Mouse (Mus musculus): ENCODE data around the gene Extl2. TPM values are rescaled to one million over a fixed set of nuclear protein-coding genes. Genes with fewer than 3 reads are reported as not detected.

Gene Extl2
- polyA plus RNA-seq, 1 experiment: 5.6 TPM

- TF ChIP-seq POLR2A (IDR thresholded peaks at IDR 0.05; ENCODE audit: control insufficient read depth, low read depth, low read length) (no peak), CTCF (IDR thresholded peaks at IDR 0.05; ENCODE audit: control insufficient read depth, insufficient read depth, insufficient replicate concordance, low read depth, low read length) (no peak)
- Histone ChIP-seq H3K36me3 (ENCODE audit: control insufficient read depth, insufficient read depth, low read length) (no peaks in the 10 kb centered on the region; the same call in 1 of the 2 replicates), H3K4me3 (ENCODE audit: control insufficient read depth, low read depth, low read length) (no peak overlapping the region), H3K4me1 (ENCODE audit: control insufficient read depth, insufficient read depth, low read length) (peaks cover 6% of the 10 kb centered on the region), H3K27ac (ENCODE audit: control insufficient read depth, insufficient read depth, low read depth, low read length) (no peak overlapping the region), H3K27me3 (ENCODE audit: control insufficient read depth, insufficient read depth, low read length) (no peaks in the 10 kb centered on the region)
Measured at GRCm38 (mm10) chr3:116025701-116026100, 18.4 kb downstream of the Extl2 start.

- Histone ChIP-seq H3K27me3 (ENCODE audit: control insufficient read depth, insufficient read depth, low read length) (no peaks in the 10 kb centered on the region), H3K4me3 (ENCODE audit: control insufficient read depth, low read depth, low read length) (no peak overlapping the region), H3K36me3 (ENCODE audit: control insufficient read depth, insufficient read depth, low read length) (no peaks in the 10 kb centered on the region; the same call in 1 of the 2 replicates), H3K4me1 (ENCODE audit: control insufficient read depth, insufficient read depth, low read length) (peaks cover 6% of the 10 kb centered on the region), H3K27ac (ENCODE audit: control insufficient read depth, insufficient read depth, low read depth, low read length) (no peak overlapping the region)
- TF ChIP-seq CTCF (IDR thresholded peaks at IDR 0.05; ENCODE audit: control insufficient read depth, insufficient read depth, insufficient replicate concordance, low read depth, low read length) (no peak), POLR2A (IDR thresholded peaks at IDR 0.05; ENCODE audit: control insufficient read depth, low read depth, low read length) (no peak)
Measured at GRCm38 (mm10) chr3:116026996-116027395, 19.7 kb downstream of the Extl2 start.

- TF ChIP-seq CTCF (IDR thresholded peaks at IDR 0.05; ENCODE audit: control insufficient read depth, insufficient read depth, insufficient replicate concordance, low read depth, low read length) (no peak), POLR2A (IDR thresholded peaks at IDR 0.05; ENCODE audit: control insufficient read depth, low read depth, low read length) (no peak)
- H3K36me3 ChIP-seq (ENCODE audit: control insufficient read depth, insufficient read depth, low read length): no peaks in the 10 kb centered on the region; the same call in 1 of the 2 replicates
- H3K4me3 ChIP-seq (ENCODE audit: control insufficient read depth, low read depth, low read length): no peak overlapping the region
- H3K27me3 ChIP-seq (ENCODE audit: control insufficient read depth, insufficient read depth, low read length): no peaks in the 10 kb centered on the region
- no peak overlapping the region for H3K27ac ChIP-seq (ENCODE audit: control insufficient read depth, insufficient read depth, low read depth, low read length)
- peaks cover 2% of the 10 kb centered on the region; the same call in 1 of the 2 replicates for H3K4me1 ChIP-seq (ENCODE audit: control insufficient read depth, insufficient read depth, low read length)
Measured at GRCm38 (mm10) chr3:116030152-116030788, 23.0 kb downstream of the Extl2 start.

GRCm38 (mm10) chr3:116033218-116033870 is 26.1 kb downstream of the Extl2 start:
- no peak for TF ChIP-seq CTCF (IDR thresholded peaks at IDR 0.05; ENCODE audit: control insufficient read depth, insufficient read depth, insufficient replicate concordance, low read depth, low read length)
- no peak for TF ChIP-seq POLR2A (IDR thresholded peaks at IDR 0.05; ENCODE audit: control insufficient read depth, low read depth, low read length)
- Histone ChIP-seq H3K4me1 (ENCODE audit: control insufficient read depth, insufficient read depth, low read length) (no peaks in the 10 kb centered on the region), H3K36me3 (ENCODE audit: control insufficient read depth, insufficient read depth, low read length) (no peaks in the 10 kb centered on the region), H3K4me3 (ENCODE audit: control insufficient read depth, low read depth, low read length) (no peak overlapping the region), H3K27ac (ENCODE audit: control insufficient read depth, insufficient read depth, low read depth, low read length) (no peak overlapping the region), H3K27me3 (ENCODE audit: control insufficient read depth, insufficient read depth, low read length) (no peaks in the 10 kb centered on the region)

GRCm38 (mm10) chr3:116033871-116034222 is 26.6 kb downstream of the Extl2 start:
- Histone ChIP-seq H3K27me3 (ENCODE audit: control insufficient read depth, insufficient read depth, low read length) (no peaks in the 10 kb centered on the region), H3K36me3 (ENCODE audit: control insufficient read depth, insufficient read depth, low read length) (no peaks in the 10 kb centered on the region), H3K27ac (ENCODE audit: control insufficient read depth, insufficient read depth, low read depth, low read length) (no peak overlapping the region), H3K4me3 (ENCODE audit: control insufficient read depth, low read depth, low read length) (no peak overlapping the region), H3K4me1 (ENCODE audit: control insufficient read depth, insufficient read depth, low read length) (no peaks in the 10 kb centered on the region)
- TF ChIP-seq CTCF (IDR thresholded peaks at IDR 0.05; ENCODE audit: control insufficient read depth, insufficient read depth, insufficient replicate concordance, low read depth, low read length): no peak
- no peak for TF ChIP-seq POLR2A (IDR thresholded peaks at IDR 0.05; ENCODE audit: control insufficient read depth, low read depth, low read length)

- no peaks in the 10 kb centered on the region for H3K36me3 ChIP-seq (ENCODE audit: control insufficient read depth, insufficient read depth, low read length)
- H3K27me3 ChIP-seq (ENCODE audit: control insufficient read depth, insufficient read depth, low read length): no peaks in the 10 kb centered on the region
- H3K4me1 ChIP-seq (ENCODE audit: control insufficient read depth, insufficient read depth, low read length): no peaks in the 10 kb centered on the region
- no peak for TF ChIP-seq CTCF (IDR thresholded peaks at IDR 0.05; ENCODE audit: control insufficient read depth, insufficient read depth, insufficient replicate concordance, low read depth, low read length)
- TF ChIP-seq POLR2A (IDR thresholded peaks at IDR 0.05; ENCODE audit: control insufficient read depth, low read depth, low read length): no peak
- H3K27ac ChIP-seq (ENCODE audit: control insufficient read depth, insufficient read depth, low read depth, low read length): no peak overlapping the region
- no peak overlapping the region for H3K4me3 ChIP-seq (ENCODE audit: control insufficient read depth, low read depth, low read length)
Measured at GRCm38 (mm10) chr3:116040776-116041175, 33.5 kb downstream of the Extl2 start.

- no peaks in the 10 kb centered on the region for H3K4me1 ChIP-seq (ENCODE audit: control insufficient read depth, insufficient read depth, low read length)
- no peak overlapping the region for H3K27ac ChIP-seq (ENCODE audit: control insufficient read depth, insufficient read depth, low read depth, low read length)
- H3K27me3 ChIP-seq (ENCODE audit: control insufficient read depth, insufficient read depth, low read length): no peaks in the 10 kb centered on the region
- TF ChIP-seq CTCF (IDR thresholded peaks at IDR 0.05; ENCODE audit: control insufficient read depth, insufficient read depth, insufficient replicate concordance, low read depth, low read length) (no peak), POLR2A (IDR thresholded peaks at IDR 0.05; ENCODE audit: control insufficient read depth, low read depth, low read length) (no peak)
- no peaks in the 10 kb centered on the region for H3K36me3 ChIP-seq (ENCODE audit: control insufficient read depth, insufficient read depth, low read length)
- no peak overlapping the region for H3K4me3 ChIP-seq (ENCODE audit: control insufficient read depth, low read depth, low read length)
Measured at GRCm38 (mm10) chr3:116046000-116046399, 38.7 kb downstream of the Extl2 start.

Measured in testis, adult 2 months (tissue).